Comparison of ENCODE assay signal across 15 mouse cellular contexts in the genomic region with DNA sequence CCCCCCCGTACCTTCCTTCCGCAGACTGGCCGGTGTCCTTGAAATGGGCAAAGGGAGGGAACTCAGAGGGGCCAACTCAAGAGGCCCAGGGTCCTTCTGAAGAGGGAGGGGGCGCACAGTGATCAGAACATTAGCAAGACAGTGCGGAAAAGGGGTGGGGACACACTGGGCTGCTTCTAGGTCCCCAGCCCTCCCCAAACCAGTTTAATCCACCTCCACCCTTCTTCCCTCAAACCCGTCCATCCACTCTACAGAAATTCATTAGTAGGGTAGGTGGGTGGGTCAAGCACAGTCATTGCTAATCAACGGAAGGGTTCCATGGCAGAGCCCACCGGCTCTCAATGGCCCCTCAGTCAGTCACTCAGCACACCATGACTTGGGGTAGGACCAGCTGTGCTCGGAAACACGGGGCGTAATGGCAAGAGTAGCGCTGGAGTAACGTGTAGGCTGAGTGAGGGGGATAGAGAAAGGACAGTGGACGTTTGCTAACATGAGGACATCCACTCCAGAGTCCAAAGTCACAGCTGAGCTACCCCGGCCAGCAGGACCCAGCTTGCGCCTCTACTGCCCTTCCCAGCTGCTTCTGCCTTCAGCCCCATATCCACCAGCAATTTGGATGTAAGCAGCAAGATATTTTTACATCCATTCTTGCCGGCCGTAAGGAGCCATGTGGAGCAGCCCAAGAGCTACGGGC. TPM values are rescaled to one million over a fixed set of nuclear protein-coding genes. Genes with fewer than 3 reads are reported as not detected.
DNase-seq lines count a peak whose midpoint lies in the region; ATAC-seq and TF ChIP-seq lines count a peak whose summit lies in the region.
"Had no signal": no experiment of that assay in that cellular context is flagged by ENCODE, and none has a peak within 500 bp of the region (broad histone marks: within the 10 kb centered on the region; RNA-seq: fewer than 3 reads in every experiment).

No protein-coding gene starts in this region.

- 45% methylated on average over 19 of the region's 19 CpGs for WGBS in heart, embryonic 13.5 days
- WGBS in lung, embryonic 14.5 days, result 37% methylated on average over 16 of the region's 19 CpGs
- 46% methylated on average over 19 of the region's 19 CpGs for WGBS in intestine, embryonic 14.5 days
- 41% methylated on average over 18 of the region's 19 CpGs for WGBS in stomach, embryonic 14.5 days
- WGBS in forebrain, embryonic 11.5 days, result 49% methylated on average over 17 of the region's 19 CpGs

- H3K4me1 ChIP-seq in heart, embryonic 13.5 days, result peaks cover 32% of the 10 kb centered on the region
- H3K4me1 ChIP-seq in lung, embryonic 14.5 days (ENCODE audit: insufficient read depth), result peaks cover 13% of the 10 kb centered on the region
- H3K4me1 ChIP-seq in intestine, embryonic 14.5 days (replicated peaks; ENCODE audit: control insufficient read depth, insufficient read depth, low read length), result peaks cover 16% of the 10 kb centered on the region
- peaks cover 7% of the 10 kb centered on the region; the same call in 1 of the 2 replicates for H3K4me1 ChIP-seq in stomach, embryonic 14.5 days (ENCODE audit: control insufficient read depth, insufficient read depth, low read length)
- H3K4me1 ChIP-seq in forebrain, embryonic 11.5 days (replicated peaks; ENCODE audit: control insufficient read depth, insufficient read depth, low read length), result peaks cover 2% of the 10 kb centered on the region; the same call in 1 of the 2 replicates

- no peak for DNase-seq in heart, postnatal 25 days (ENCODE audit: low spot score)
- peak; percentile 24 for DNase-seq in lung, embryonic 14.5 days
- no peak for DNase-seq in lung, postnatal 36 days
- DNase-seq in intestine, embryonic 14.5 days (ENCODE audit: low spot score), result no peak
- no peak for DNase-seq in forebrain, embryonic 11.5 days (ENCODE audit: low spot score)
- DNase-seq in frontal cortex, adult 2 months (ENCODE audit: extremely low spot score in 1 of 2, low spot score in 1 of 2), result no peak
- DNase-seq: cerebellum, adult 8-10 months; heart, postnatal 14 days; right cerebral cortex, postnatal 4 days had no signal

- H3K27me3 ChIP-seq in heart, embryonic 13.5 days (replicated peaks), result peaks cover 38% of the 10 kb centered on the region
- peaks cover 25% of the 10 kb centered on the region for H3K27me3 ChIP-seq in lung, embryonic 14.5 days (ENCODE audit: insufficient read depth, low read length)
- peaks cover 15% of the 10 kb centered on the region for H3K27me3 ChIP-seq in intestine, embryonic 14.5 days (replicated peaks; ENCODE audit: control insufficient read depth, insufficient read depth, low read length)
- H3K27me3 ChIP-seq in stomach, embryonic 14.5 days (ENCODE audit: control insufficient read depth, insufficient read depth, low read length), result peaks cover 8% of the 10 kb centered on the region; the same call in 1 of the 2 replicates
- peaks cover 26% of the 10 kb centered on the region for H3K27me3 ChIP-seq in forebrain, embryonic 11.5 days (ENCODE audit: control insufficient read depth, insufficient read depth, low read length)

- H3K27ac ChIP-seq in heart, embryonic 13.5 days (replicated peaks), result no peak overlapping the region
- H3K27ac ChIP-seq in lung, embryonic 14.5 days (ENCODE audit: low read depth), result peak overlapping the region; percentile 91; the same call in 1 of the 2 replicates
- H3K27ac ChIP-seq in intestine, embryonic 14.5 days (ENCODE audit: low read depth), result peak overlapping the region; percentile 84
- H3K27ac ChIP-seq in stomach, embryonic 14.5 days (ENCODE audit: low read length), result peak overlapping the region; percentile 87
- no peak overlapping the region for H3K27ac ChIP-seq in forebrain, embryonic 11.5 days (ENCODE audit: low read depth, low read length)
- H3K27ac ChIP-seq: layer of hippocampus, adult 2 months had no signal

- no peaks in the 10 kb centered on the region for H3K9me3 ChIP-seq in heart, embryonic 13.5 days
- H3K9me3 ChIP-seq in lung, embryonic 14.5 days (ENCODE audit: low read depth, low read length), result no peaks in the 10 kb centered on the region
- H3K9me3 ChIP-seq in intestine, embryonic 14.5 days (ENCODE audit: control insufficient read depth, low read length), result no peaks in the 10 kb centered on the region
- H3K9me3 ChIP-seq in stomach, embryonic 14.5 days (ENCODE audit: control insufficient read depth, low read depth, low read length), result no peaks in the 10 kb centered on the region
- no peaks in the 10 kb centered on the region for H3K9me3 ChIP-seq in forebrain, embryonic 11.5 days (ENCODE audit: control insufficient read depth, low read length)

- peak overlapping the region; percentile 33 for H3K4me3 ChIP-seq in heart, embryonic 13.5 days
- H3K4me3 ChIP-seq in lung, embryonic 14.5 days (ENCODE audit: low read depth, low read length), result peak overlapping the region; percentile 48
- peak overlapping the region; percentile 41 for H3K4me3 ChIP-seq in intestine, embryonic 14.5 days (ENCODE audit: low read depth, low read length)
- peak overlapping the region; percentile 44 for H3K4me3 ChIP-seq in stomach, embryonic 14.5 days (ENCODE audit: low read depth, low read length)
- H3K4me3 ChIP-seq in forebrain, embryonic 11.5 days (ENCODE audit: low read depth, low read length), result no peak overlapping the region
- H3K4me3 ChIP-seq: layer of hippocampus, adult 2 months had no signal

- peak overlapping the region; percentile 42; the same call in 1 of the 2 replicates for H3K9ac ChIP-seq in heart, embryonic 13.5 days
- peak overlapping the region; percentile 62 for H3K9ac ChIP-seq in lung, embryonic 14.5 days
- peak overlapping the region; percentile 60 for H3K9ac ChIP-seq in intestine, embryonic 14.5 days (ENCODE audit: low read length)
- H3K9ac ChIP-seq in stomach, embryonic 14.5 days (replicated peaks; ENCODE audit: low read depth, low read length), result peak overlapping the region; percentile 64
- H3K9ac ChIP-seq in forebrain, embryonic 11.5 days (ENCODE audit: low read length), result no peak overlapping the region

- intact Hi-C loops in heart, postnatal 25 days (cut with DNase I), result no loop called here

- H3K36me3 ChIP-seq in heart, embryonic 13.5 days, result no peaks in the 10 kb centered on the region
- 0 out of 2 replicates have a peak, but pooled peaks cover 3% of the 10 kb centered on the region for H3K36me3 ChIP-seq in lung, embryonic 14.5 days (ENCODE audit: insufficient read depth)
- H3K36me3 ChIP-seq in intestine, embryonic 14.5 days (ENCODE audit: control insufficient read depth, insufficient read depth, low read length), result no peaks in the 10 kb centered on the region
- no peaks in the 10 kb centered on the region for H3K36me3 ChIP-seq in stomach, embryonic 14.5 days (ENCODE audit: control insufficient read depth, insufficient read depth, low read length)
- H3K36me3 ChIP-seq in forebrain, embryonic 11.5 days (ENCODE audit: control insufficient read depth, insufficient read depth, low read length), result no peaks in the 10 kb centered on the region

- TF ChIP-seq CTCF in lung, embryonic 14.5 days (IDR thresholded peaks at IDR 0.05; ENCODE audit: low read depth), result no peak

- no peak for ATAC-seq in heart, embryonic 13.5 days (ENCODE audit: extremely low read depth, insufficient number of reproducible peaks, low FRiP score, low TSS enrichment)
- ATAC-seq in lung, embryonic 14.5 days (ENCODE audit: insufficient read depth), result no peak; the same call in 1 of the 2 replicates
- no peak for ATAC-seq in intestine, embryonic 14.5 days (replicated peaks; ENCODE audit: low FRiP score, low TSS enrichment, low read depth)
- ATAC-seq in stomach, embryonic 14.5 days (ENCODE audit: insufficient number of reproducible peaks, insufficient read depth, low FRiP score, low read depth), result no peak
- ATAC-seq in forebrain, embryonic 11.5 days (replicated peaks; ENCODE audit: low FRiP score), result no peak

- H3K4me2 ChIP-seq in heart, embryonic 13.5 days, result peak overlapping the region; percentile 49
- H3K4me2 ChIP-seq in lung, embryonic 14.5 days, result peak overlapping the region; percentile 55
- H3K4me2 ChIP-seq in intestine, embryonic 14.5 days (ENCODE audit: low read length), result peak overlapping the region; percentile 37
- H3K4me2 ChIP-seq in stomach, embryonic 14.5 days (replicated peaks; ENCODE audit: low read depth, low read length), result peak overlapping the region; percentile 37
- no peak overlapping the region for H3K4me2 ChIP-seq in forebrain, embryonic 11.5 days (ENCODE audit: low read depth, low read length, severe bottlenecking)

RNA-seq across cellular contexts. Expression of a gene that starts 1.3 kb away (rescaled TPM):
- 1.6 and 1.7 TPM in 2 replicates for polyA plus RNA-seq in heart, embryonic 13.5 days (2015; fragmentation: Nextera tagmentation; extraction: Ambion mirVana)
- total RNA-seq in heart, postnatal 25 days (2021), result not detected
- 41.9 and 42.4 TPM in 2 replicates for polyA plus RNA-seq in lung, embryonic 14.5 days (2014; fragmentation: Nextera tagmentation; extraction: Ambion mirVana)
- polyA plus RNA-seq in intestine, embryonic 14.5 days (2014; fragmentation: Nextera tagmentation; extraction: Ambion mirVana), result 78.1 and 78.3 TPM in 2 replicates
- polyA plus RNA-seq in stomach, embryonic 14.5 days (2014; fragmentation: Nextera tagmentation; extraction: Ambion mirVana), result 91.5 and 93.9 TPM in 2 replicates
- 5.6 and 7.0 TPM in 2 replicates for polyA plus RNA-seq in forebrain, embryonic 11.5 days (2014; fragmentation: Nextera tagmentation; extraction: Ambion mirVana)
- polyA plus RNA-seq in frontal cortex, adult 2 months (2012; rRNA removed), result 0.08 and 0.32 TPM in 2 replicates
- total RNA-seq: layer of hippocampus, adult 2 months had no signal
- polyA plus RNA-seq: midbrain, postnatal 0 days had no signal

RNA-seq across cellular contexts. Expression of a gene that starts 13.2 kb away (rescaled TPM):
- 9.3 and 10.4 TPM in 2 replicates for polyA plus RNA-seq in heart, embryonic 13.5 days (2015; fragmentation: Nextera tagmentation; extraction: Ambion mirVana)
- 1 to 10 TPM; 5.0 to 5.6 TPM for total RNA-seq in heart, postnatal 25 days (2021)
- polyA plus RNA-seq in lung, embryonic 14.5 days (2014; fragmentation: Nextera tagmentation; extraction: Ambion mirVana), result 23.0 and 23.9 TPM in 2 replicates
- 22.7 and 24.6 TPM in 2 replicates for polyA plus RNA-seq in intestine, embryonic 14.5 days (2014; fragmentation: Nextera tagmentation; extraction: Ambion mirVana)
- polyA plus RNA-seq in stomach, embryonic 14.5 days (2014; fragmentation: Nextera tagmentation; extraction: Ambion mirVana), result 22.1 and 26.3 TPM in 2 replicates
- 7.3 and 10.4 TPM in 2 replicates for polyA plus RNA-seq in forebrain, embryonic 11.5 days (2014; fragmentation: Nextera tagmentation; extraction: Ambion mirVana)
- polyA plus RNA-seq in frontal cortex, adult 2 months (2012; rRNA removed), result 14.0 and 14.9 TPM in 2 replicates

RNA-seq across cellular contexts. Expression of a gene that starts 30.1 kb away (rescaled TPM):
- polyA plus RNA-seq in heart, embryonic 13.5 days (2015; fragmentation: Nextera tagmentation; extraction: Ambion mirVana), result 3.2 and 9.9 TPM in 2 replicates
- not detected for total RNA-seq in heart, postnatal 25 days (2021)
- polyA plus RNA-seq in lung, embryonic 14.5 days (2014; fragmentation: Nextera tagmentation; extraction: Ambion mirVana), result 0.39 TPM in 1 of 2 replicates, not detected in the other
- polyA plus RNA-seq in intestine, embryonic 14.5 days (2014; fragmentation: Nextera tagmentation; extraction: Ambion mirVana), result 0.23 TPM in 1 of 2 replicates, not detected in the other
- 1.0 TPM in 1 of 2 replicates, not detected in the other for polyA plus RNA-seq in stomach, embryonic 14.5 days (2014; fragmentation: Nextera tagmentation; extraction: Ambion mirVana)
- polyA plus RNA-seq in forebrain, embryonic 11.5 days (2014; fragmentation: Nextera tagmentation; extraction: Ambion mirVana), result 3.6 and 3.8 TPM in 2 replicates
- not detected in 2 replicates for polyA plus RNA-seq in frontal cortex, adult 2 months (2012; rRNA removed)
- total RNA-seq: heart, postnatal 14 days; layer of hippocampus, adult 2 months; liver, adult 2 months; midbrain, postnatal 0 days; neutrophil, adult 5-6 weeks had no signal
- polyA plus RNA-seq: liver, adult 2 months; midbrain, postnatal 0 days had no signal

RNA-seq across cellular contexts. Expression of a gene that starts 38.9 kb away (rescaled TPM):
- not detected in 2 replicates for polyA plus RNA-seq in heart, embryonic 13.5 days (2015; fragmentation: Nextera tagmentation; extraction: Ambion mirVana)
- not detected for total RNA-seq in heart, postnatal 25 days (2021)
- not detected in 2 replicates for polyA plus RNA-seq in lung, embryonic 14.5 days (2014; fragmentation: Nextera tagmentation; extraction: Ambion mirVana)
- not detected in 2 replicates for polyA plus RNA-seq in intestine, embryonic 14.5 days (2014; fragmentation: Nextera tagmentation; extraction: Ambion mirVana)
- not detected in 2 replicates for polyA plus RNA-seq in stomach, embryonic 14.5 days (2014; fragmentation: Nextera tagmentation; extraction: Ambion mirVana)
- polyA plus RNA-seq in forebrain, embryonic 11.5 days (2014; fragmentation: Nextera tagmentation; extraction: Ambion mirVana), result not detected in 2 replicates
- polyA plus RNA-seq in frontal cortex, adult 2 months (2012; rRNA removed), result not detected in 2 replicates
- total RNA-seq: heart, postnatal 14 days; layer of hippocampus, adult 2 months; liver, adult 2 months; midbrain, postnatal 0 days; neutrophil, adult 5-6 weeks had no signal
- polyA plus RNA-seq: liver, adult 2 months had no signal

RNA-seq across cellular contexts. Expression of a gene that starts 40.6 kb away (rescaled TPM):
- polyA plus RNA-seq in heart, embryonic 13.5 days (2015; fragmentation: Nextera tagmentation; extraction: Ambion mirVana), result 6.3 and 7.0 TPM in 2 replicates
- total RNA-seq in heart, postnatal 25 days (2021), result not detected
- polyA plus RNA-seq in lung, embryonic 14.5 days (2014; fragmentation: Nextera tagmentation; extraction: Ambion mirVana), result 137 and 139 TPM in 2 replicates
- 113 and 143 TPM in 2 replicates for polyA plus RNA-seq in intestine, embryonic 14.5 days (2014; fragmentation: Nextera tagmentation; extraction: Ambion mirVana)
- polyA plus RNA-seq in stomach, embryonic 14.5 days (2014; fragmentation: Nextera tagmentation; extraction: Ambion mirVana), result 69.7 and 71.2 TPM in 2 replicates
- 4.4 and 7.3 TPM in 2 replicates for polyA plus RNA-seq in forebrain, embryonic 11.5 days (2014; fragmentation: Nextera tagmentation; extraction: Ambion mirVana)
- 0.34 and 1.1 TPM in 2 replicates for polyA plus RNA-seq in frontal cortex, adult 2 months (2012; rRNA removed)
- total RNA-seq: neutrophil, adult 5-6 weeks had no signal

Comparison
In these comparisons a context has a peak if more than half of its experiments do, and no peak if none do; other contexts are left out.
1. H3K27ac ChIP-seq: peak in lung, embryonic 14.5 days (single experiment), intestine, embryonic 14.5 days (single experiment) and stomach, embryonic 14.5 days (single experiment); none in heart, embryonic 13.5 days (single experiment) and forebrain, embryonic 11.5 days (single experiment).